8 mouse cellular contexts compared by ENCODE assay signal in genomic region chr4:33189735-33190036, GRCm38 (mm10). TPM values are rescaled to one million over a fixed set of nuclear protein-coding genes. Genes with fewer than 3 reads are reported as not detected.
DNase-seq lines count a peak whose midpoint lies in the region; ATAC-seq and TF ChIP-seq lines count a peak whose summit lies in the region.

Gene Pm20d2 (minus strand): TSS chr4:33189737.

- peak within 1 kb of the TSS; percentile 91 for H3K4me3 ChIP-seq in megakaryocyte, embryonic 14.5 days (replicated peaks)
- peak within 1 kb of the TSS; percentile 73 for H3K4me3 ChIP-seq in forebrain, postnatal 0 days (ENCODE audit: low read depth, low read length)
- peak within 1 kb of the TSS; percentile 71 for H3K4me3 ChIP-seq in hindbrain, postnatal 0 days (ENCODE audit: low read length)
- peak within 1 kb of the TSS; percentile 67 for H3K4me3 ChIP-seq in neural tube, embryonic 14.5 days (ENCODE audit: low read depth, low read length)

- TF ChIP-seq CTCF in forebrain, postnatal 0 days (IDR thresholded peaks at IDR 0.05; ENCODE audit: low read depth), result no peak
- no peak for TF ChIP-seq CTCF in hindbrain, postnatal 0 days (IDR thresholded peaks at IDR 0.05; ENCODE audit: low read depth)

- WGBS in forebrain, postnatal 0 days, result 13% methylated on average over 6 of the region's 6 CpGs
- WGBS in hindbrain, postnatal 0 days, result 14% methylated on average over 6 of the region's 6 CpGs
- 17% methylated on average over 6 of the region's 6 CpGs for WGBS in neural tube, embryonic 14.5 days

- peaks cover 24% of the 10 kb centered on the region for H3K9me3 ChIP-seq in megakaryocyte, embryonic 14.5 days
- no peaks in the 10 kb centered on the region for H3K9me3 ChIP-seq in forebrain, postnatal 0 days (ENCODE audit: low read length)
- H3K9me3 ChIP-seq in hindbrain, postnatal 0 days (ENCODE audit: low read length), result no peaks in the 10 kb centered on the region
- H3K9me3 ChIP-seq in neural tube, embryonic 14.5 days (ENCODE audit: control insufficient read depth, low read length), result no peaks in the 10 kb centered on the region; the same call in 1 of the 2 replicates

- peak within 1 kb of the TSS; percentile 81 for H3K4me2 ChIP-seq in forebrain, postnatal 0 days (ENCODE audit: low read depth)
- peak within 1 kb of the TSS; percentile 71 for H3K4me2 ChIP-seq in hindbrain, postnatal 0 days (ENCODE audit: low read depth, low read length)
- peak within 1 kb of the TSS; percentile 73 for H3K4me2 ChIP-seq in neural tube, embryonic 14.5 days (ENCODE audit: low read depth, low read length)

- no peak for ATAC-seq in megakaryocyte, adult 5-6 weeks (ENCODE audit: poor library complexity, severe bottlenecking)
- no peak for ATAC-seq in forebrain, postnatal 0 days
- ATAC-seq in hindbrain, postnatal 0 days, result no peak
- no peak for ATAC-seq in neural tube, embryonic 14.5 days (ENCODE audit: low read depth)

- no peak for DNase-seq in forebrain, postnatal 0 days
- no peak for DNase-seq in hindbrain, postnatal 0 days (ENCODE audit: low spot score)
- no peak for DNase-seq in T-cell, adult 2 months (ENCODE audit: low spot score)
- no peak for DNase-seq in ovary, postnatal 14 days (ENCODE audit: low spot score)
- DNase-seq in urinary bladder, adult 2 months (ENCODE audit: low spot score), result no peak

- peak within 1 kb of the TSS; percentile 83 for H3K9ac ChIP-seq in forebrain, postnatal 0 days
- peak within 1 kb of the TSS; percentile 86 for H3K9ac ChIP-seq in hindbrain, postnatal 0 days (replicated peaks; ENCODE audit: low read length)
- peak within 1 kb of the TSS; percentile 73 for H3K9ac ChIP-seq in neural tube, embryonic 14.5 days (replicated peaks; ENCODE audit: low read depth, low read length)

- peaks cover 11% of the 10 kb centered on the region for H3K4me1 ChIP-seq in megakaryocyte, embryonic 14.5 days
- H3K4me1 ChIP-seq in forebrain, postnatal 0 days (ENCODE audit: insufficient read depth), result no peaks in the 10 kb centered on the region; the same call in 1 of the 2 replicates
- 0 out of 2 replicates have a peak, but pooled peaks cover 4% of the 10 kb centered on the region for H3K4me1 ChIP-seq in hindbrain, postnatal 0 days (ENCODE audit: insufficient read depth, low read length)
- H3K4me1 ChIP-seq in neural tube, embryonic 14.5 days (ENCODE audit: control insufficient read depth, insufficient read depth, low read length), result no peaks in the 10 kb centered on the region

- peaks cover 65% of the 10 kb centered on the region for H3K27me3 ChIP-seq in megakaryocyte, embryonic 14.5 days (replicated peaks)
- no peaks in the 10 kb centered on the region for H3K27me3 ChIP-seq in forebrain, postnatal 0 days (ENCODE audit: insufficient read depth, low read length)
- no peaks in the 10 kb centered on the region for H3K27me3 ChIP-seq in hindbrain, postnatal 0 days (ENCODE audit: insufficient read depth, low read length)
- H3K27me3 ChIP-seq in neural tube, embryonic 14.5 days (ENCODE audit: control insufficient read depth, insufficient read depth, low read length), result no peaks in the 10 kb centered on the region

- H3K27ac ChIP-seq in forebrain, postnatal 0 days (ENCODE audit: low read depth, low read length), result peak within 1 kb of the TSS; percentile 92
- H3K27ac ChIP-seq in hindbrain, postnatal 0 days, result peak within 1 kb of the TSS; percentile 97
- H3K27ac ChIP-seq in neural tube, embryonic 14.5 days (ENCODE audit: low read depth, low read length), result peak within 1 kb of the TSS; percentile 86

- no peaks in the 10 kb centered on the region for H3K36me3 ChIP-seq in megakaryocyte, embryonic 14.5 days (replicated peaks; ENCODE audit: low read length)
- peaks cover 6% of the 10 kb centered on the region; the same call in 1 of the 2 replicates for H3K36me3 ChIP-seq in forebrain, postnatal 0 days (ENCODE audit: insufficient read depth)
- 0 out of 2 replicates have a peak, but pooled peaks cover 5% of the 10 kb centered on the region for H3K36me3 ChIP-seq in hindbrain, postnatal 0 days (ENCODE audit: insufficient read depth, low read length)
- peaks cover 5% of the 10 kb centered on the region; the same call in 1 of the 2 replicates for H3K36me3 ChIP-seq in neural tube, embryonic 14.5 days (ENCODE audit: control insufficient read depth, insufficient read depth, low read length)

RNA-seq across cellular contexts. Expression of gene Pm20d2, which starts in this region (rescaled TPM):
- not detected in 2 replicates for polyA plus RNA-seq in megakaryocyte, embryonic 14.5 days (2012; ENCODE audit: insufficient read depth, low replicate concordance)
- total RNA-seq in megakaryocyte, adult 5-6 weeks (2015), result not detected in 2 replicates
- not detected in 2 replicates for total RNA-seq in megakaryocyte, adult 5-6 weeks (2017)
- 8.0 and 11.3 TPM in 2 replicates for total RNA-seq in forebrain, postnatal 0 days (2014; rRNA removed)
- 2.3 and 3.3 TPM in 2 replicates for polyA plus RNA-seq in forebrain, postnatal 0 days (2015; fragmentation: Nextera tagmentation; extraction: Ambion mirVana)
- 12.1 and 13.2 TPM in 2 replicates for total RNA-seq in hindbrain, postnatal 0 days (2014; rRNA removed)
- polyA plus RNA-seq in hindbrain, postnatal 0 days (2015; fragmentation: Nextera tagmentation; extraction: Ambion mirVana), result 3.4 and 3.6 TPM in 2 replicates
- 2.2 and 2.5 TPM in 2 replicates for polyA plus RNA-seq in neural tube, embryonic 14.5 days (2014; fragmentation: Nextera tagmentation; extraction: Ambion mirVana)
- 2.1 and 2.2 TPM in 2 replicates for polyA plus RNA-seq in urinary bladder, adult 2 months (2012; rRNA removed)
